Mouse (Mus musculus) CH12.LX (cell line): ENCODE measurements around the gene Rpl34. TPM values are rescaled to one million over a fixed set of nuclear protein-coding genes. Genes with fewer than 3 reads are reported as not detected.

ENCODE experiments used
- DNase-seq: peaks from one replicate; pipeline ENCODE4 v3.0.0-alpha.2; 2013; ENCODE audit errors: extremely low read depth
- H3K27ac ChIP-seq: 2 replicates; pipeline ENCODE4 v1.5.1; 2012; ENCODE audit warnings: low read depth, mild to moderate bottlenecking, control low read depth, moderate library complexity; ENCODE audit not compliant: insufficient read depth
- H3K27me3 ChIP-seq: replicated peaks from 2 replicates; pipeline ENCODE3; 2012; ENCODE audit warnings: inconsistent platforms
- H3K36me3 ChIP-seq, 2 experiments: replicated peaks in 1 of 2; 2 replicates each; pipeline versions ENCODE3 to v1.6.1; 2012; ENCODE audit warnings: inconsistent platforms in 1 of 2, low read length in 1 of 2, mild to moderate bottlenecking in 1 of 2, mixed read lengths in 1 of 2, moderate library complexity in 1 of 2; ENCODE audit not compliant: control insufficient read depth in 1 of 2, insufficient read depth in 1 of 2
- H3K4me1 ChIP-seq, 2 experiments: 2 replicates each; pipeline ENCODE4 v1.6.1; 2012; ENCODE audit warnings: inconsistent platforms in 1 of 2, moderate library complexity in 1 of 2; ENCODE audit not compliant: insufficient read depth in 2 of 2, control insufficient read depth in 1 of 2
- H3K4me2 ChIP-seq: 2 replicates; pipeline ENCODE4 v1.6.1; 2012; ENCODE audit warnings: low read depth, mild to moderate bottlenecking, control low read depth; ENCODE audit not compliant: poor library complexity, insufficient read depth, severe bottlenecking
- H3K4me3 ChIP-seq, 3 experiments: fragments of 150-350 bp in 1 of 3; sonication (generic) in 1 of 3; replicated peaks in 1 of 3; 2 replicates each; pipeline versions ENCODE3 to v1.5.1; 2011 to 2012; ENCODE audit warnings: low read depth in 2 of 3, low read length in 2 of 3, mild to moderate bottlenecking in 2 of 3, moderate library complexity in 2 of 3, control low read depth in 1 of 3, improper control_type of control experiment in 1 of 3, inconsistent platforms in 1 of 3, mixed read lengths in 1 of 3; ENCODE audit not compliant: poor library complexity in 1 of 3
- H3K79me2 ChIP-seq: replicated peaks from 2 replicates; pipeline ENCODE4 v1.6.1; 2012; ENCODE audit warnings: mild to moderate bottlenecking, moderate library complexity; ENCODE audit not compliant: control insufficient read depth, poor library complexity, insufficient read depth, severe bottlenecking; ENCODE audit errors: extremely low read depth
- H3K9ac ChIP-seq: 2 replicates; pipeline ENCODE4 v1.6.1; 2012; ENCODE audit warnings: low read depth, mild to moderate bottlenecking, control low read depth, moderate library complexity; ENCODE audit not compliant: insufficient read depth
- H3K9me3 ChIP-seq: replicated peaks from 2 replicates; pipeline ENCODE3; 2012; ENCODE audit warnings: low read length, inconsistent platforms, mixed read lengths
- CTCF ChIP-seq, 2 experiments: IDR thresholded peaks in 1 of 2; conservative IDR thresholded peaks in 1 of 2; 2 replicates each; pipeline ENCODE4 v1.5.1; 2011 to 2012; ENCODE audit warnings: low read depth in 2 of 2, low read length in 2 of 2, improper control_type of control experiment in 1 of 2, inconsistent platforms in 1 of 2, mild to moderate bottlenecking in 1 of 2, moderate library complexity in 1 of 2
- ELF1 ChIP-seq: IDR thresholded peaks from 2 replicates; pipeline ENCODE4 v1.6.1; 2014; ENCODE audit warnings: low read depth, mild to moderate bottlenecking, inconsistent platforms, low read length, improper control_type of control experiment
- EP300 ChIP-seq: IDR thresholded peaks from 2 replicates; pipeline ENCODE4 v1.6.1; 2011; ENCODE audit warnings: low read length, improper control_type of control experiment
- ETS1 ChIP-seq: conservative IDR thresholded peaks from 2 replicates; pipeline ENCODE4 v1.6.1; 2012; ENCODE audit warnings: low read depth, mild to moderate bottlenecking, inconsistent platforms, low read length, improper control_type of control experiment, moderate library complexity
- HCFC1 ChIP-seq: IDR thresholded peaks from 2 replicates; pipeline ENCODE4 v1.6.1; 2012; ENCODE audit warnings: low read depth, mild to moderate bottlenecking, inconsistent platforms, low read length, improper control_type of control experiment
- IRF4 ChIP-seq: IDR thresholded peaks from 2 replicates; pipeline ENCODE4 v1.6.1; 2014; ENCODE audit warnings: low read depth, mild to moderate bottlenecking, inconsistent platforms, low read length, improper control_type of control experiment
- MAFK ChIP-seq: IDR thresholded peaks from 2 replicates; pipeline ENCODE4 v1.6.1; 2011; ENCODE audit warnings: low read length, improper control_type of control experiment; ENCODE audit not compliant: insufficient replicate concordance
- MEF2A ChIP-seq: IDR thresholded peaks from 2 replicates; pipeline ENCODE4 v1.6.1; 2014; ENCODE audit warnings: low read depth, mild to moderate bottlenecking, inconsistent platforms, low read length, improper control_type of control experiment, borderline replicate concordance
- MXI1 ChIP-seq: IDR thresholded peaks from 2 replicates; pipeline ENCODE4 v1.6.1; 2011; ENCODE audit warnings: mild to moderate bottlenecking, low read depth, low read length, improper control_type of control experiment
- MYC ChIP-seq: IDR thresholded peaks from 2 replicates; pipeline ENCODE4 v1.6.1; 2011; ENCODE audit warnings: low read depth, mild to moderate bottlenecking, improper control_type of control experiment, low read length
- POLR2A ChIP-seq: IDR thresholded peaks from 2 replicates; pipeline ENCODE4 v1.6.1; 2011; ENCODE audit warnings: low read depth, mild to moderate bottlenecking, improper control_type of control experiment, low read length
- POLR2AphosphoS2 ChIP-seq: IDR thresholded peaks from 2 replicates; pipeline ENCODE4 v1.6.1; 2011; ENCODE audit warnings: low read depth, low read length, improper control_type of control experiment
- TBP ChIP-seq: conservative IDR thresholded peaks from 2 replicates; pipeline ENCODE4 v1.6.1; 2011; ENCODE audit warnings: low read depth, low read length, improper control_type of control experiment
- UBTF ChIP-seq: IDR thresholded peaks from 2 replicates; pipeline ENCODE4 v1.6.1; 2012; ENCODE audit warnings: low read depth, mild to moderate bottlenecking, inconsistent platforms, low read length, improper control_type of control experiment, moderate library complexity
- USF2 ChIP-seq: conservative IDR thresholded peaks from 2 replicates; pipeline ENCODE4 v1.6.1; 2011; ENCODE audit warnings: low read depth, low read length, improper control_type of control experiment
- ZMIZ1 ChIP-seq: IDR thresholded peaks from 2 replicates; pipeline ENCODE4 v1.6.1; 2012; ENCODE audit warnings: low read depth, mild to moderate bottlenecking, inconsistent platforms, low read length, improper control_type of control experiment
- dilution Hi-C: fragments of 300-500 bp; cut with MboI; formaldehyde crosslinking; loops from 2 replicates; pipeline ENCODE4 v1.14.3; 2020; ENCODE audit warnings: low sequenced_read_pairs; ENCODE audit not compliant: extremely low pct_unique_long_range_greater_than_20kb, extremely low pct_ligation_motif_present
- in situ Hi-C: fragments of 300-500 bp; cut with MboI; formaldehyde crosslinking; loops from 3 replicates; pipeline ENCODE4 v1.14.3; 2019; ENCODE audit warnings: low sequenced_read_pairs, low pct_ligation_motif_present, low pct_unique_long_range_greater_than_20kb, mixed read lengths
- polyA plus RNA-seq: library from polyadenylated mRNA; unstranded; fragments of >175 nt; gene quantifications from 2 replicates; pipeline ENCODE4 v1.2.1, GENCODE M21; 2012; ENCODE audit warnings: low read depth; ENCODE audit not compliant: insufficient read length
- total RNA-seq, 2 experiments: library from RNA; depleted of rRNA; stranded (reverse); fragments of 300-350 nt in 1 of 2; fragments of >200 nt in 1 of 2; gene quantifications; 2 replicates each; pipeline ENCODE4 v1.2.3; 2012 to 2014

Gene Rpl34
- total and polyA plus RNA-seq, 3 experiments: 1,701 to 3,001 (median 2,604) TPM

DNA sequence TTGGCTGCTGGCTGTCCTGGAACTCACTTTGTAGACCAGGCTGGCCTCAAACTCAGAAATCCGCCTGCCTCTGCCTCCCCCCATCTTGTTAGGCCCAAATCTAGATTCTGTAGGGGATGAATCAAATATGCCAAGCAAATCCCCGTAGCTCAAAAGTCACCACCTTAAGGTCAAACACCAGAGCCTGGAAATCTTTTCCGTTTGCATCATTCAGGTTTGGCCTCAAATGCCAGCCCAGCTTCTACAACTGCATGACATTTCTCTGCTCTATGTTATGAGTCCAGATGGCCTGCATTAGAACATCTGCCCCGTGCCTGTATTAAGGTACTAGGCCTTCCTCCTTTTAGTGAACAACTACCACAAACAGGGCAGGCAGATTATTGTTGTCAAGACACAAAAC is 2.5 kb downstream of the Rpl34 start:
- peak overlapping the region; percentile 85; the same call in 1 of the 2 replicates for H3K9ac ChIP-seq

DNA sequence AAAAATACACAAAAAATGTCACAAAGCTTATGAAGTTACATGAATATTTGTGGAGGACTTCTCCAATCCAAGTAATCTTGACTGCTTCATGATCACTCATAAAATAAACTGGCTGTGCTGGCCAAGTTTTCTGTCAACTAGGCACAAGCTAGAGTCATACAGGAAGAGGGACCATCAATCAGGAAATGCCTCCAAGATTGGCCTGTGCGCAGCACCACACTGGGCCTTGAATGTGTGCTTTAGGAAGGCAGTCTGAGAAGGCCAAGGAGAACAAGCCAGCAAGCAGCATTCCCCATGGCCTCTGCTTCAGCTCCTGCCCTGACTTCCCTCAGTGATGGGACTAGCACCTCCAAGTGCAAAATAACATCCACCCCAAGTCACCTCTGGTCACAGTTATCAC is 3.2 kb downstream of the Rpl34 start:
- no peak for DNase-seq
- no peak overlapping the region for H3K9ac ChIP-seq
- peaks cover 2 to 57% of the 10 kb centered on the region in 2 experiments; a peak in 3 of 4 replicates for H3K4me1 ChIP-seq
- no peaks in the 10 kb centered on the region for H3K9me3 ChIP-seq
- H3K4me3 ChIP-seq: no peak overlapping the region
- in situ Hi-C loops: no loop called here
- no peak overlapping the region for H3K27ac ChIP-seq
- peaks cover 29% of the 10 kb centered on the region for H3K79me2 ChIP-seq
- H3K4me2 ChIP-seq: no peak overlapping the region
- H3K36me3 ChIP-seq: peaks cover 35 to 57% of the 10 kb centered on the region in 2 experiments
- no peaks in the 10 kb centered on the region for H3K27me3 ChIP-seq
- dilution Hi-C loops: no loop called here
- TF ChIP-seq USF2 (no peak), POLR2A (peak; percentile 27; the same call in 1 of the 2 replicates)

More for the DNA sequence above, 2.5 kb downstream of the Rpl34 start:
- no peak for DNase-seq
- TF ChIP-seq HCFC1 (no peak), ZMIZ1 (no peak), IRF4 (no peak), MEF2A (no peak), CTCF (conservative IDR thresholded peaks at IDR 0.05 in 1 of 2, IDR thresholded peaks at IDR 0.05 in 1 of 2; ENCODE audit: low read depth in 2 of 2, low read length in 2 of 2) (no peak), ETS1 (no peak), MXI1 (no peak), POLR2AphosphoS2 (no peak), MAFK (no peak), MYC (no peak), TBP (no peak), UBTF (no peak), ELF1 (no peak), EP300 (no peak)
- Histone ChIP-seq H3K27me3 (no peaks in the 10 kb centered on the region), H3K4me3 (peak overlapping the region in 2 of 3 experiments; percentile 80 to 100), H3K4me1 (peaks cover 2 to 53% of the 10 kb centered on the region in 2 experiments; a peak in 3 of 4 replicates), H3K4me2 (peak overlapping the region; percentile 83; the same call in 1 of the 2 replicates), H3K36me3 (peaks cover 35 to 52% of the 10 kb centered on the region in 2 experiments), H3K27ac (no peak overlapping the region), H3K9me3 (no peaks in the 10 kb centered on the region), H3K79me2 (peaks cover 29% of the 10 kb centered on the region)
- dilution Hi-C loops (no loop called here), in situ Hi-C loops (no loop called here)
